Mouse (Mus musculus) kidney, postnatal 10 days (tissue): Measurements from ENCODE around the gene Homer1.

Experiments used
- DNase-seq: peaks from one replicate; pipeline ENCODE4 v3.0.0; 2021; ENCODE audit warnings: mixed read lengths

The Homer1 gene

GRCm38 (mm10) chr13:93299316-93299715, at the start of gene Homer1:
Gene Homer1 (plus strand): TSS chr13:93299635.
- no peak for DNase-seq

- DNase-seq = no peak
Observed at GRCm38 (mm10) chr13:93251732-93252131, 47.7 kb upstream of the Homer1 start.

- DNase-seq = no peak
Observed at GRCm38 (mm10) chr13:93252175-93252574, 47.3 kb upstream of the Homer1 start.

- no peak for DNase-seq
Observed at GRCm38 (mm10) chr13:93252941-93253340, 46.5 kb upstream of the Homer1 start.

GRCm38 (mm10) chr13:93267151-93267550, 32.3 kb upstream of the Homer1 start:
- no peak for DNase-seq

GRCm38 (mm10) chr13:93300581-93300980, 1.1 kb downstream of the Homer1 start:
- no peak for DNase-seq

- no peak for DNase-seq
Observed at GRCm38 (mm10) chr13:93301060-93301459, 1.6 kb downstream of the Homer1 start.

GRCm38 (mm10) chr13:93302846-93303562, 3.6 kb downstream of the Homer1 start:
- no peak for DNase-seq

- DNase-seq = peak; percentile 97
Observed at GRCm38 (mm10) chr13:93303563-93304250, 4.3 kb downstream of the Homer1 start.

- no peak for DNase-seq
Observed at GRCm38 (mm10) chr13:93304251-93305001, 5.0 kb downstream of the Homer1 start.

- no peak for DNase-seq
Observed at GRCm38 (mm10) chr13:93305149-93305548, 5.7 kb downstream of the Homer1 start.

- DNase-seq = no peak
Observed at GRCm38 (mm10) chr13:93305636-93306035, 6.2 kb downstream of the Homer1 start.

- DNase-seq = no peak
Observed at GRCm38 (mm10) chr13:93306545-93306944, 7.1 kb downstream of the Homer1 start.

GRCm38 (mm10) chr13:93307700-93308099, 8.3 kb downstream of the Homer1 start:
- DNase-seq = no peak

- no peak for DNase-seq
Observed at GRCm38 (mm10) chr13:93309295-93309694, 9.9 kb downstream of the Homer1 start.

- DNase-seq = no peak
Observed at GRCm38 (mm10) chr13:93312518-93312917, 13.1 kb downstream of the Homer1 start.

- DNase-seq = no peak
Observed at GRCm38 (mm10) chr13:93314322-93314721, 14.9 kb downstream of the Homer1 start.

GRCm38 (mm10) chr13:93320089-93320488, 20.7 kb downstream of the Homer1 start:
- no peak for DNase-seq

GRCm38 (mm10) chr13:93326326-93326725, 26.9 kb downstream of the Homer1 start:
- DNase-seq = no peak

- DNase-seq = no peak
Observed at GRCm38 (mm10) chr13:93331721-93332120, 32.3 kb downstream of the Homer1 start.

GRCm38 (mm10) chr13:93332491-93332890, 33.1 kb downstream of the Homer1 start:
- DNase-seq = no peak

GRCm38 (mm10) chr13:93335337-93335736, 35.9 kb downstream of the Homer1 start:
- DNase-seq = no peak

GRCm38 (mm10) chr13:93338394-93338793, 39.0 kb downstream of the Homer1 start:
- no peak for DNase-seq
